Mouse (Mus musculus): ENCODE measurements around the gene Duoxa2.
"Not testable (repeated sequence)": the region's sequence is repeated elsewhere in the genome, so short reads cannot be mapped to it uniquely, and the experiment has no call there.

Gene Duoxa2

GRCm38 (mm10) chr2:122306184-122306583 is 7.5 kb downstream of the Duoxa2 start:
- DNase-seq (ENCODE audit: low read depth, low spot score) = no peak

- DNase-seq (ENCODE audit: low read depth, low spot score) = no peak
Observed at GRCm38 (mm10) chr2:122309647-122310046, 10.9 kb downstream of the Duoxa2 start.

GRCm38 (mm10) chr2:122311561-122311960 is 12.9 kb downstream of the Duoxa2 start:
- DNase-seq (ENCODE audit: low read depth, low spot score) = no peak

- DNase-seq (ENCODE audit: low read depth, low spot score) = peak; percentile 87
Observed at GRCm38 (mm10) chr2:122312722-122313417, 14.2 kb downstream of the Duoxa2 start.

GRCm38 (mm10) chr2:122313536-122313935 is 14.8 kb downstream of the Duoxa2 start, which contains the start of gene Duoxa1:
Duoxa1 (minus strand) TSS chr2:122313730.
- peak; percentile 51 for DNase-seq (ENCODE audit: low read depth, low spot score)

- DNase-seq (ENCODE audit: low read depth, low spot score) = no peak
Observed at GRCm38 (mm10) chr2:122315372-122315771, 16.7 kb downstream of the Duoxa2 start, which contains the start of gene Duox1. Duox1 (plus strand) TSS chr2:122315672.

GRCm38 (mm10) chr2:122317384-122317783 is 18.7 kb downstream of the Duoxa2 start:
- no peak for DNase-seq (ENCODE audit: low read depth, low spot score)

GRCm38 (mm10) chr2:122323960-122324359 is 25.3 kb downstream of the Duoxa2 start:
- no peak for DNase-seq (ENCODE audit: low read depth, low spot score)

- DNase-seq (ENCODE audit: low read depth, low spot score) = no peak
Observed at GRCm38 (mm10) chr2:122324586-122324985, 25.9 kb downstream of the Duoxa2 start.

- no peak for DNase-seq (ENCODE audit: low read depth, low spot score)
Observed at GRCm38 (mm10) chr2:122325361-122325760, 26.7 kb downstream of the Duoxa2 start.

GRCm38 (mm10) chr2:122327986-122328385 is 29.3 kb downstream of the Duoxa2 start:
- no peak for DNase-seq (ENCODE audit: low read depth, low spot score)

GRCm38 (mm10) chr2:122330317-122330716 is 31.6 kb downstream of the Duoxa2 start:
- DNase-seq (ENCODE audit: low read depth, low spot score) = not testable (repeated sequence)

- DNase-seq (ENCODE audit: low read depth, low spot score) = no peak
Observed at GRCm38 (mm10) chr2:122332222-122332621, 33.5 kb downstream of the Duoxa2 start.

- peak; percentile 92 for DNase-seq (ENCODE audit: low read depth, low spot score)
Observed at GRCm38 (mm10) chr2:122334170-122334569, 35.5 kb downstream of the Duoxa2 start.

GRCm38 (mm10) chr2:122337291-122337690 is 38.6 kb downstream of the Duoxa2 start:
- peak; percentile 28 for DNase-seq (ENCODE audit: low read depth, low spot score)

GRCm38 (mm10) chr2:122345106-122345893 is 46.6 kb downstream of the Duoxa2 start:
- DNase-seq (ENCODE audit: low read depth, low spot score) = no peak

GRCm38 (mm10) chr2:122346164-122346563 is 47.5 kb downstream of the Duoxa2 start:
- not testable (repeated sequence) for DNase-seq (ENCODE audit: low read depth, low spot score)

GRCm38 (mm10) chr2:122347257-122347656 is 48.6 kb downstream of the Duoxa2 start:
- DNase-seq (ENCODE audit: low read depth, low spot score) = no peak

GRCm38 (mm10) chr2:122348531-122349131 is 49.9 kb downstream of the Duoxa2 start:
- peak; percentile 90 for DNase-seq (ENCODE audit: low read depth, low spot score)

- no peak for DNase-seq (ENCODE audit: low read depth, low spot score)
Observed at GRCm38 (mm10) chr2:122349136-122349785, 50.6 kb downstream of the Duoxa2 start.

- no peak for DNase-seq (ENCODE audit: low read depth, low spot score)
Observed at GRCm38 (mm10) chr2:122351156-122351930, 52.6 kb downstream of the Duoxa2 start.

All from ZHBTc4 (cell line).